Mouse (Mus musculus): Measurements from ENCODE around the gene Gm6164. TPM values are rescaled to one million over a fixed set of nuclear protein-coding genes. Genes with fewer than 3 reads are reported as not detected.
"Not testable (repeated sequence)": the region's sequence is repeated elsewhere in the genome, so short reads cannot be mapped to it uniquely, and the experiment has no call there.

Gm6164 gene
- total RNA-seq (2021), result not detected
- long read RNA-seq, experiment 1, result 0 reads
- long read RNA-seq, experiment 2, result 0 reads

- intact Hi-C loops (cut with DNase I; ENCODE audit: low total_unique reads), result not testable (repeated sequence)
Observed at GRCm38 (mm10) chr7:20205507-20205906, at the start of gene Gm6164. Gm6164 (minus strand) TSS chr7:20205607.

GRCm38 (mm10) chr7:20233728-20234127 is 28.3 kb upstream of the Gm6164 start, which contains the start of gene Gm4498:
Gm4498 (minus strand) TSS chr7:20233828.
- intact Hi-C loops (cut with DNase I; ENCODE audit: low total_unique reads); DNase-seq: not testable (repeated sequence)

More at GRCm38 (mm10) chr7:20205507-20205906, at the start of gene Gm6164:
- DNase-seq, result not testable (repeated sequence)

GRCm38 (mm10) chr7:20193410-20193809 is 12.0 kb downstream of the Gm6164 start, which contains the start of gene Vmn1r95:
Vmn1r95 (plus strand) TSS chr7:20193710.
- intact Hi-C loops (cut with DNase I; ENCODE audit: low total_unique reads); DNase-seq: not testable (repeated sequence)

GRCm38 (mm10) chr7:20168277-20168676 is 37.1 kb downstream of the Gm6164 start, which contains the start of gene Vmn1r94:
Vmn1r94 (minus strand) TSS chr7:20168377.
- intact Hi-C loops (cut with DNase I; ENCODE audit: low total_unique reads); DNase-seq: not testable (repeated sequence)

Other genes with a start within 250 kb of the Gm6164 start
- not detected for gene Ceacam20, start 240.2 kb downstream of the Gm6164 start, total RNA-seq (2021)
- gene Nlrp9b, start 214.1 kb downstream of the Gm6164 start, total RNA-seq (2021), result not detected
- not detected for gene Vmn1r91, start 105.9 kb downstream of the Gm6164 start, total RNA-seq (2021)
- gene Gm16442, start 83.0 kb downstream of the Gm6164 start, total RNA-seq (2021), result not detected
- gene Vmn1r93, start 66.5 kb downstream of the Gm6164 start, total RNA-seq (2021), result not detected
- not detected for gene Vmn1r94, start 37.2 kb downstream of the Gm6164 start, total RNA-seq (2021)
- not detected for gene Vmn1r95, start 11.9 kb downstream of the Gm6164 start, total RNA-seq (2021)
- gene Gm4498, start 28.2 kb upstream of the Gm6164 start, total RNA-seq (2021), result not detected
- not detected for gene Gm5890, start 57.2 kb upstream of the Gm6164 start, total RNA-seq (2021)
- gene Gm4133, start 128.5 kb upstream of the Gm6164 start, total RNA-seq (2021), result not detected
- gene Gm5728, start 169.8 kb upstream of the Gm6164 start, total RNA-seq (2021), result not detected
- gene Vmn1r100, start 212.3 kb upstream of the Gm6164 start, total RNA-seq (2021), result not detected
- not detected for gene Vmn1r101, start 237.0 kb upstream of the Gm6164 start, total RNA-seq (2021)